Mouse (Mus musculus) G1E (cell line): Measurements from ENCODE around the gene Shtn1.

ENCODE experiments used
- CTCF ChIP-seq: IDR thresholded peaks from 2 replicates; pipeline ENCODE4 v1.5.1; 2012; ENCODE audit warnings: low read depth, low read length, inconsistent platforms, mixed read lengths
- GATA1 ChIP-seq: IDR thresholded peaks from 2 replicates; pipeline ENCODE4 v1.6.1; 2012; ENCODE audit warnings: borderline replicate concordance, low read length, inconsistent platforms, mixed read lengths
- POLR2AphosphoS5 ChIP-seq: IDR thresholded peaks from 2 replicates; pipeline ENCODE4 v1.6.1; 2012; ENCODE audit warnings: low read depth, low read length, inconsistent platforms; ENCODE audit not compliant: insufficient replicate concordance

GRCm38 (mm10) chr19:59074381-59074780, 1.5 kb downstream of the Shtn1 start:
- no peak for TF ChIP-seq GATA1
- TF ChIP-seq CTCF: no peak
- TF ChIP-seq POLR2AphosphoS5: no peak
